Mouse (Mus musculus) neural tube, embryonic 15.5 days (tissue): Measurements from ENCODE around the gene Rplp0. TPM values are rescaled to one million over a fixed set of nuclear protein-coding genes. Genes with fewer than 3 reads are reported as not detected.

Source experiments
- ATAC-seq: fragments of 200-750 bp; cut with Nextera tagmentation; 2 replicates; pipeline ENCODE4 v1.8.0; 2017; ENCODE audit warnings: mild to moderate bottlenecking, moderate TSS enrichment, moderate library complexity; ENCODE audit not compliant: low FRiP score
- H3K27ac ChIP-seq: fragments of 300-500 bp; sonication (generic); replicated peaks from 2 replicates; pipeline ENCODE4 v1.5.1; 2015; ENCODE audit warnings: mild to moderate bottlenecking, inconsistent platforms
- H3K27me3 ChIP-seq: fragments of 300-500 bp; sonication (generic); replicated peaks from 2 replicates; pipeline ENCODE4 v1.6.1; 2015; ENCODE audit warnings: inconsistent platforms
- H3K36me3 ChIP-seq: fragments of 300-500 bp; sonication (generic); 2 replicates; pipeline ENCODE4 v1.6.1; 2015; ENCODE audit warnings: inconsistent platforms
- H3K4me1 ChIP-seq: fragments of 300-500 bp; sonication (generic); 2 replicates; pipeline ENCODE4 v1.6.1; 2015; ENCODE audit warnings: inconsistent platforms
- H3K4me2 ChIP-seq: fragments of 300-500 bp; sonication (generic); 2 replicates; pipeline ENCODE4 v1.6.1; 2015; ENCODE audit warnings: inconsistent platforms, mild to moderate bottlenecking, moderate library complexity
- H3K4me3 ChIP-seq: fragments of 300-500 bp; sonication (generic); replicated peaks from 2 replicates; pipeline ENCODE4 v1.5.1; 2015; ENCODE audit warnings: mild to moderate bottlenecking, inconsistent platforms
- H3K9ac ChIP-seq: fragments of 300-500 bp; sonication (generic); replicated peaks from 2 replicates; pipeline ENCODE4 v1.6.1; 2015; ENCODE audit warnings: mild to moderate bottlenecking, inconsistent platforms
- H3K9me3 ChIP-seq: fragments of 300-500 bp; sonication (generic); replicated peaks from 2 replicates; pipeline ENCODE4 v1.6.1; 2016; ENCODE audit warnings: inconsistent platforms
- WGBS: fragments of 180-500 bp; shearing (Covaris S2); methylation state at CpG from one replicate; pipeline ENCODE4 v1.1.7; 2015; ENCODE audit warnings: mixed read lengths; 5-methylcytosine and 5-hydroxymethylcytosine counted together
- polyA plus RNA-seq: library from polyadenylated mRNA; unstranded; fragments of >200 nt; fragmentation: Nextera tagmentation; extraction: Ambion mirVana; gene quantifications from 2 replicates; pipeline ENCODE4 v1.2.1, GENCODE M21; 2015

The Rplp0 gene
- polyA plus RNA-seq, 1 experiment from 2014 or later: 785 TPM

DNA sequence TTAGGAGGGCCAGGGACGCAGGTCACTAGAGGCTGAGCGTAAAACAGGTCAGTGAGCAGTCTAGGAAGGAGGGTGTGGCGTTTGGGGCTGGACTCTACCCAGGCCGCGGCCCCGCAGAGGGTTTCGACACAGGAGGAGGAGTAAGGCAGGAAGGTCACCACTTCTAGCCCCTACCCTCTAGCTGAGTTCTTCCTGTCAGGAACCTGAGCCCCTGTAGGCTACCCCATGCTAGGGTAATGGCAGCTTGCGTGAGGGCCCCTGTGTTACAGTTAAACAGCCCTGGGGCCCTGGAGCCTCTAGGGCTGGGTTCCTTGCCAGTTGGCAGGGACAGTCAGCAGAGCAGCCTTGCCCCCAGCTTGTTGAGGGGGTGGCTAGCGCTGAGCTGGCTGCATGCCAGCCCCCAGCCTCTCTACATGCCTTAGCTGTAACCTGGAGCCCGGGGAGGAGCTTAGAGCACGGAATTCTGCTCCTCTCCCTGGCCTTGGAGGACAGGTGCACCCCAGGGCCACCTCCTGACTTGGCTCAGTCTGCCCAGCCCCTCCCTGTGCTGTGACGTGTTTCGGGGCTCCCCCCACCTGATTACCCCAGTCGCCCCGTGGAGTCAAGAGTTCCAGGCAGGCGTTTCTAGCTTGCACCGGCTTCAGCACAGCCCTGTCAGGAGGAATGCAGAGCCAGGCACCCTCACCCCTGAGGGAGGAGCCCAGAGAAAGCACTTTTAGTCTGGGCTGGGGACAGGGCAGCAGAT, 15.6 kb upstream of the Rplp0 start:
- ATAC-seq: peak; percentile 70
- WGBS: 56% methylated on average over 17 of the region's 17 CpGs

DNA sequence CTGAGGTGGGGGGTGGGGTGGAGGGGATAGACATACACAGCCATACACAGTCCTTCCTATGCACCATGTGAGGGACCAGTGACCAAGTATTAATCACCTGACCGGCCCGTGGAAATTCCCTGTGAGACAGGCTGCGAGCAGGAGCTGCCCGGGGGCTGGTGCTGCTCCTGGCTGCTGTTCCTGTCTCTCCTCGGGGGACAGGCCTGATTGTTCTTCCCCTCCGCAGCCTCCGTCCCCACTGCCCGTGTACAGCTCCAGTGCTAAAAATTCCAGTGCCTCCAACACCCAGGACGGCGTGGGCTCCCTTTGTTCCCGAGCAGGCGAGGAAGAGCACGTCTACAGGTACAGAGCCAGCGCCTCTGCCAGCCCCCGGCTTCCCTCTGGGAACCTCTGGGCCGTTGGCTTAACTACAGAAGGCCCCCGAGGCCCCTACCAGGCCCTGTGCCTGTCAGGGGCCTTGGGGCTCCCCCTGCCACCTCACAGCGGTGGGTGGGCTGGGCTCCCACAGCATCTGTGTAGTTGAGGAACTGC, 14.5 kb upstream of the Rplp0 start:
- no peak overlapping the region for H3K9ac ChIP-seq
- 51% methylated on average over 18 of the region's 18 CpGs for WGBS
- no peak for ATAC-seq
- H3K4me1 ChIP-seq: peaks cover 27% of the 10 kb centered on the region
- no peak overlapping the region for H3K4me3 ChIP-seq
- H3K27ac ChIP-seq: no peak overlapping the region
- H3K4me2 ChIP-seq: no peak overlapping the region
- H3K27me3 ChIP-seq: no peaks in the 10 kb centered on the region
- H3K9me3 ChIP-seq: no peaks in the 10 kb centered on the region
- peaks cover 40% of the 10 kb centered on the region for H3K36me3 ChIP-seq

More for the DNA sequence above, 15.6 kb upstream of the Rplp0 start:
- Histone ChIP-seq H3K27ac (peak overlapping the region; percentile 39; the same call in 1 of the 2 replicates), H3K36me3 (peaks cover 30% of the 10 kb centered on the region), H3K4me1 (peaks cover 32% of the 10 kb centered on the region), H3K27me3 (no peaks in the 10 kb centered on the region), H3K4me2 (peak overlapping the region; percentile 19), H3K9ac (no peak overlapping the region), H3K4me3 (no peak overlapping the region), H3K9me3 (no peaks in the 10 kb centered on the region)

DNA sequence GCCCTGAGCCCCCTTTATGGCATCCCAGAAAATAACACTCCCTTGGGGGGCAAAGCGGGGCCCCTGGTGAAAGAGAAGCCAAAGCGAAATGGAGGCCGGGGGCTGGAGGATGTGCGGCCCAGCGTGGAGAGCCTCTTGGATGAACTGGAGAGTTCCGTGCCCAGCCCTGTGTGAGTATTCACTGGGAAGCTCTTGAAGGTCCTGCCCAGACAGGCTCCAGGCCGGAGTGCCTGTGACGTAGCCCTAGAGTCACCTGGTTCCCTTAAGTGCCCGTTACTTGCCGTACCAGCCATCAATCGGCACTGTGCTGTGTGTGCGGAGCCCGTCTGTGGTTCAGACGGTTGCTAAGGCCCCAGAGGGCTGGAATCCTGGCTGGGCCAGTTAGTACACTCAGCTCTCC, 13.6 kb upstream of the Rplp0 start:
- no peak for ATAC-seq
- Histone ChIP-seq H3K4me1 (peaks cover 27% of the 10 kb centered on the region), H3K27me3 (no peaks in the 10 kb centered on the region), H3K9me3 (no peaks in the 10 kb centered on the region), H3K4me2 (no peak overlapping the region), H3K4me3 (no peak overlapping the region), H3K27ac (no peak overlapping the region), H3K9ac (no peak overlapping the region), H3K36me3 (peaks cover 41% of the 10 kb centered on the region)
- WGBS: 83% methylated on average over 14 of the region's 14 CpGs

DNA sequence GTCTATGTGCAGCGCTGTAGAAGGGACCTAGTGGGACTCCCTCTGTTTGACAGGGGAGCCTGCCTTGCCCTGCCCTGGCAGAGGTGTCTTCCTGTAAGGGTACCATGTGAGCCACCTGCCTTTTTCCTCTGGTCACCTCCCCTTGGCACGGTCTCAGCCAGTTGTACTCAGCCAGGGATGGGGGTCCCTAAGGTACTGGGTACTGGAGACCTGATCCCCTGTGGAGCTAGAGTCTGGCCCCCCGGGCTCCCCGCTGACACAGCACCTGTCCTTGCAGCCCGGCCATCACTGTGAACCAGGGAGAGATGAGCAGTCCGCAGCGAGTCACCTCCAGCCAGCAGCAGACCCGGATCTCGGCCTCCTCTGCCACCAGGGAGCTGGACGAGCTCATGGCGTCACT, 12.7 kb upstream of the Rplp0 start:
- Histone ChIP-seq H3K9me3 (no peaks in the 10 kb centered on the region), H3K27ac (no peak overlapping the region), H3K4me3 (no peak overlapping the region), H3K27me3 (no peaks in the 10 kb centered on the region), H3K36me3 (peaks cover 43% of the 10 kb centered on the region), H3K4me2 (no peak overlapping the region), H3K9ac (no peak overlapping the region), H3K4me1 (peaks cover 27% of the 10 kb centered on the region)
- no peak for ATAC-seq
- WGBS: 89% methylated on average over 11 of the region's 11 CpGs

DNA sequence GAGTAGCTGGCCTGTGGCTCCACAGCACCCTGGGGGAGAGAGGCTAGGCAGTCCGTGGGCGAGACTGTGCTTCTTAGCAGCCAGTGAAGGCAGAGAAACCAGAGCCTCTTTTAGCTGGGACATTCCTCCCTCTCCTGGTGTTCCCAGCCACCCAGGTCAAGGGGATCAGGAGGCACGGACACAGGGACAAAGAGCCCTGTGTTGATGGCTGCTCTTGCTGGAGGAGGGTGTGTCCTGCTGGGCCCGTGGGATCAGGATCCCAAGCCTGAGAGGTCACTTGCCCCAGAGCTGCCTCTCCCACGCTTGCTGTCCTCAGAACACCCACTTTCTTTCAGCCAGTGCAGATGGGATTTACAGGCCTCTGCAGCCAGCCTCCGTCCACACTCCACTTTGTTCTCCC, 12.3 kb upstream of the Rplp0 start:
- Histone ChIP-seq H3K9ac (0 out of 2 replicates have a peak overlapping the region, but pooled peaks have one; percentile 5), H3K27ac (no peak overlapping the region), H3K4me2 (no peak overlapping the region), H3K9me3 (no peaks in the 10 kb centered on the region), H3K4me3 (no peak overlapping the region), H3K27me3 (no peaks in the 10 kb centered on the region), H3K4me1 (peaks cover 27% of the 10 kb centered on the region), H3K36me3 (peaks cover 48% of the 10 kb centered on the region)
- ATAC-seq: no peak
- WGBS: 53% methylated on average over 6 of the region's 6 CpGs

DNA sequence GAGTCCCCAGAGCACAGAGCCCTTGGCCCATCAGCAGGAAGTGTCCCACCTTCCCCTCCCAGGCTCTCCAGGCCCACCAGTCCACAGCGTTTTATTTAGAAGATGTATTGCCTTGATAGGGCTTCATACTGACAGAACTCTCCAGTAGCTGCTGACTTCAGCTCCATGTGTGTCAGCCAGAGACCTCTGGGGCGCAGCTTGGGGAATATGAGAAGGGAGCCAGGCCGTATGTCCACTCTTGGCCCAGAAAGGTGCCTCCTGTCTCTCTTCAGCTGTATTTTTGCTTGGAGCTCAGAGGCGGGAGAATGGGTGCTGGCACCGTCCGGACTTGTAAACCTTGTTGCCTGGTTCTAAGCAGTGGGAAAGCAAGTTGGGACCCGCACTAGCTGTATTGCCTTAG, 11.8 kb upstream of the Rplp0 start:
- 88% methylated on average over 7 of the region's 7 CpGs for WGBS
- H3K4me1 ChIP-seq: peaks cover 23% of the 10 kb centered on the region
- no peaks in the 10 kb centered on the region for H3K27me3 ChIP-seq
- H3K9me3 ChIP-seq: no peaks in the 10 kb centered on the region
- no peak overlapping the region for H3K9ac ChIP-seq
- no peak overlapping the region for H3K4me2 ChIP-seq
- no peak overlapping the region for H3K4me3 ChIP-seq
- peaks cover 52% of the 10 kb centered on the region for H3K36me3 ChIP-seq
- no peak overlapping the region for H3K27ac ChIP-seq
- no peak for ATAC-seq

DNA sequence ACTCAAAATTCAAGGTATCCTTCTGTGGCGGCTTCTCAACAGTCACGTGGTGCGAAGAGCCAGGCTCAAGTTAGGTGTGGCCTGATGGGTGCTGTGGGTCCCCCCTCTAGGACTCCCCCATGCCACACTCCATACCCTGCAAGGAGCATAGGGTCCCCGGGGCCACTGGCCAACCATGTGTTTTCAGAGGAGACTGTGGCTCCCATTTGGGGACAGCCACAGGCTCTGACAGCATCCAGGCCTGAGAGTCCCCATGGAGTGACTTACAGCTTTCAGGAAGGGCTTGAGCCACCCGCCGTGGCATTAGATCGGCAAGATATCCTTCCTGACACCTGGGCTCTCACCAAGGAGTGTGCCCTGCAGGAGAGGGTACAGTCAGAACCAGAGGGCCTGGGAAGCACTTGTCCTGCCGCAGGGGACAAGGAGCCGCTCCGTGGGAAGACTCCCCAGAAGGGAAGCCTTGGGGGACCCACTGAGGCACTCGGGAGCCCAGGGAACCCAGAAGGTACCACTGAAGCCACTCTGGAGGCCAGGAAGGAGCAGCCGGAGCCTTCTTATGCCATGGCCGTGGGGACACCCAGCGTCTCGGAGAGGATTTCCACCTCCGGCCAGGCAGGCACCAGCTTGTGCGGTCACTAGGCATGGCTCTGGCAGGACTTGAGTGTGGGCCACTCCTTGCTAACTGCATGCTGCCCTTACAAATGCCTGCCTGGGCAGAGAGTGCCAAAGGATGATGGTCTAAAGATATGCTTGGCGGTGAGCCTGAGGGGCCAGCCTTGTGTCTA, 10.6 kb upstream of the Rplp0 start:
- Histone ChIP-seq H3K36me3 (peaks cover 64% of the 10 kb centered on the region), H3K27ac (no peak overlapping the region), H3K9me3 (no peaks in the 10 kb centered on the region), H3K4me2 (no peak overlapping the region), H3K9ac (no peak overlapping the region), H3K27me3 (no peaks in the 10 kb centered on the region), H3K4me1 (peaks cover 10% of the 10 kb centered on the region), H3K4me3 (no peak overlapping the region)
- 92% methylated on average over 18 of the region's 18 CpGs for WGBS
- no peak for ATAC-seq

DNA sequence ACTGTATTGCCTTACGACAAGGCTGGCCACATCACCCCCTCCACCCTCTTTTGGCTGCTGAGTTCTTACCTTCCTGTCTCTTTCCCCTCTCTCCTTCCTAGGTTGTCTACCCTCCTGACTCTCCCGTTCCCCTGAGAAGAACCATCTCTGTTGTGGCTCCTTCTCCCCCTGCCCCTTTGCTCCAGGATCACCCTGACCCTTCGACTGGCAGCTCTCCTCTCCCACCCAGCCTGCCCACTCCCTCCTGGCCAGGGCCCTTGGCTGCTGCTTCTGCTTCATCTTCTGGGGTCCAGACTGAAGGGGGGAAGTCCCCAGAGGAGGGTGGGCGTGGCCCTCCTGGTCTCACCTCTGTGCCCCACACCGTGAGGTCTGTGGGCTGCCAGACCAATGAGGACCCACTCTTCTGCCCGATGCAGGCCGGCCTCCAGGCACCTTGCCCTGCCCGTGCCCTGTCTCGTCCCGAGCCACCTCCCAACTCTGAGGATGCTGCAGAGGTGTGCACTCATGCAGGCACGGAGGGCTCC, 8.7 kb upstream of the Rplp0 start:
- H3K27me3 ChIP-seq: no peaks in the 10 kb centered on the region
- H3K9ac ChIP-seq: no peak overlapping the region
- no peak for ATAC-seq
- no peak overlapping the region for H3K4me3 ChIP-seq
- no peaks in the 10 kb centered on the region for H3K9me3 ChIP-seq
- H3K4me2 ChIP-seq: no peak overlapping the region
- WGBS: 82% methylated on average over 11 of the region's 11 CpGs
- peaks cover 68% of the 10 kb centered on the region for H3K36me3 ChIP-seq
- H3K27ac ChIP-seq: no peak overlapping the region
- H3K4me1 ChIP-seq: no peaks in the 10 kb centered on the region

DNA sequence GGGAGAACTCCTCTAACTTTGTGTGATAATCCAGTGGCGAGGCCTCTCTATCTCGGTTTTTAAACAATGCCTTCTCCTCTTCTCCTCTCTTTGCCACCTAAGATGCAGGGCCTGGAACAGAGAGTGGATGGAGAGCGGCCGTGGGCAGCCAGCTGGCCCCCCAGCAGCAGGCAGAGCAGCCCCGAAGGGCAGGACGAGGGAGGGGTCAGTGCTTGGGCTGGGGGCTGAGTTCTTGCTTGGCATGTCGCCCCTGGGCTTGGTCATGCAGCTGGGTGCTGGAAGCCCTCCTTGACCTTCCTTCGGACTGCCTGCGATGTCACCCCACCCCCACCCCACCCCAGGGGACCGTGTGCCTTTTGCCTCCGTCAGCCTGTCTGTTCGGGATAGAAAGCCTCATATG, 7.9 kb upstream of the Rplp0 start:
- Histone ChIP-seq H3K9me3 (no peaks in the 10 kb centered on the region), H3K4me2 (no peak overlapping the region), H3K9ac (no peak overlapping the region), H3K4me1 (no peaks in the 10 kb centered on the region; the same call in 1 of the 2 replicates), H3K27ac (no peak overlapping the region), H3K36me3 (peaks cover 60% of the 10 kb centered on the region), H3K4me3 (no peak overlapping the region), H3K27me3 (no peaks in the 10 kb centered on the region)
- no peak for ATAC-seq
- WGBS: 80% methylated on average over 12 of the region's 12 CpGs

DNA sequence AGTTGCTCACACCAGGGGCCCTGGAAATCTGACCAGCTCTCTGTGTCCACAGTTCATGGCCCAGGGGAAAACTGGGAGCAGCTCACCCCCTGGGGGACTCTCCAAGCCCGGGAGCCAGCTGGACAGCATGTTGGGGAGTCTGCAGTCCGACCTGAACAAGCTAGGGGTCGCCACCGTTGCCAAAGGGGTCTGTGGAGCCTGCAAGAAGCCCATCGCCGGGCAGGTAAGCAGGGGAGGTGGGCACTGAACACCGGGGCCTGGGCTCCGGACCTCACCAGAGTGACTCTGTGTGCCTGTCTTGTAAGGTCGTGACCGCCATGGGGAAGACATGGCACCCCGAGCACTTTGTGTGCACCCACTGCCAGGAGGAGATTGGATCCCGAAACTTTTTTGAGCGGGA, 7.5 kb upstream of the Rplp0 start:
- Histone ChIP-seq H3K27me3 (no peaks in the 10 kb centered on the region), H3K4me3 (no peak overlapping the region), H3K36me3 (peaks cover 57% of the 10 kb centered on the region), H3K27ac (no peak overlapping the region), H3K9me3 (no peaks in the 10 kb centered on the region), H3K4me2 (no peak overlapping the region), H3K9ac (no peak overlapping the region), H3K4me1 (no peaks in the 10 kb centered on the region; the same call in 1 of the 2 replicates)
- no peak for ATAC-seq
- 86% methylated on average over 13 of the region's 13 CpGs for WGBS

DNA sequence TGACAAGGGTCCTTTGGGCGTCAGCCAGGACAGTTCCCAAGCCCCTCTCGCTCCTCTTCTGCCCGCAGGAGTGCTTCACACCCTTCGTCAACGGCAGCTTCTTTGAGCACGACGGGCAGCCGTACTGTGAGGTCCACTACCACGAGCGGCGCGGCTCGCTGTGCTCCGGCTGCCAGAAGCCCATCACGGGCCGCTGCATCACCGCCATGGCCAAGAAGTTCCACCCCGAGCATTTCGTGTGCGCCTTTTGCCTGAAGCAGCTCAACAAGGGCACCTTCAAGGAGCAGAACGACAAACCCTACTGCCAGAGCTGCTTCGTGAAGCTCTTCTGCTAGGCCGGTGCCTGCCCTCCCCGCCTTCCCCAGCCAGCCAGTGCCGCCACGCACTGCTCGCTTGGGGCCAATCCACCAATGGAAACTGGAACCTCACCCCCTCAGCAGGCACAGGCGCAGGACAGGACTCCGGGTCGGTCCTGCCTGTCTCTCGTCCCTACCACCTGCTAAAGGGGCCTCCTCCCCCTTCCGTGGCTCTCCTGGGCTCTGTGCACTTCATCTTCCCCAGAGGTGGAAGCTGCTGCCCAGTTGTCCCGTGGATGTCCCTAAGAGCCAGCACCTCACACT, 5.4 kb upstream of the Rplp0 start:
- H3K27ac ChIP-seq: no peak overlapping the region
- no peaks in the 10 kb centered on the region for H3K9me3 ChIP-seq
- no peaks in the 10 kb centered on the region for H3K27me3 ChIP-seq
- no peak for ATAC-seq
- no peak overlapping the region for H3K9ac ChIP-seq
- no peak overlapping the region for H3K4me2 ChIP-seq
- peaks cover 40% of the 10 kb centered on the region for H3K36me3 ChIP-seq
- H3K4me1 ChIP-seq: no peaks in the 10 kb centered on the region; the same call in 1 of the 2 replicates
- WGBS: 88% methylated on average over 33 of the region's 33 CpGs
- H3K4me3 ChIP-seq: no peak overlapping the region
